Mouse (Mus musculus) Muller cell, postnatal 12 days (primary cell): ENCODE measurements around the gene Slbp.
A peak's percentile ranks its signal among the peaks of the same experiment; 100 is the strongest.

Experiments used
- DNase-seq: peaks from one replicate; pipeline ENCODE4 v3.0.0-alpha.2; 2015; ENCODE audit errors: inconsistent ontology term

Slbp gene

DNA sequence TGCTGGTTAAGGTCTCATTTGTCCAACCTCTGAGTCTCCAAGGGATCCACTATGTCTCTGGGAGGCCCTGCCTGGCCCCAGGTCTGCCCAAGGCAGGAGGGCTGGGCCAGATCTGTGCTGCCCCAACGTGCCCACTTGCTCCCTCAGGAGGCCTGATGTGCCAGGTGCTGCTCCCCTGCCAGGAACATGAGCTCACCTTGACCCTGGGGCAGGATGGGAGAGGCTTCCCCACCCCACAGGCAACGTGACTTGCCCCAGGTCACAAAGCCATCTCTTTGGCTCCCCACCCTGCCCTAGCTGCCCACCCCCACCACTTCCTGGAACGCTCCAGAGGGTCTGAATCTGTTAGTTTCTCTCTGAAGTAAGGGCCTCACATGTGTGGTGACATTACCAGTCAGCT is 28.7 kb upstream of the Slbp start:
- no peak for DNase-seq

DNA sequence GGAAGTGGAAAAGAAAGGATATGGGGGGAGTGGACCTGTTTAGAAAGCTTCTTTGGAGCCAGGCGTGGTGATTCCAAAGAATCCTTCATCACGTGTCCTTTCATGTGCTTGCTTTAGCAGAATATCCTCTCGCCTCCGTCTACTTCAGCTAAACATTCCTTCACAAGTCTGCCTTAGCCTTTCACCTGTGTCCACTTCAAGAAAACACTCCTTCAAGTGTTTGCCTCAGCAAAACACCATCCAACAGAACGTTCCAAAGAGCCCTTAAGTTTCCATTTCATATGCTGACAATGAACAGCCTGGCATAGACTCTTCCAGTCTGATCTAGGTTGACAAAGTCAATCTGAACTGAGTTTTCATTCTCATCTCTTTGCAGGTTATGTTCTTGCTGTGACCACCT is 25.9 kb upstream of the Slbp start:
- DNase-seq = no peak

DNA sequence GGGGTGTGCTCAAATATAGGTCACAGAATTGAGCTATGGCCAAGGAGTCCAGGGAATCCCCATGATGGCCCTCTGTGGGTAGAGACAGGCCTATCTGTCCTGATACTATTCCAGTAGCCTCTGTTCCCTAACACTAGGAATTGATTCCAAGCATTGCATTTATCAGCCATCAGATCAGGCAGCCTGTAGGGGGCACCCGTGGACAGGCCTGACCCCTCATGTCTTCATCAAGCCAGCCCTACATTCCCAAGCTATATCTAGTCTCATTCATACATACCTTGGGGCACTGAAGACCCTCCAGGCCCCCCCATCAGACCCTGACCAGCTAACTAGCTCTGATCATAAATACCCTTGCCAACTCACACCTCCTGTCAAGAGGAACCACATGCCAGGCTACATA is 23.6 kb upstream of the Slbp start:
- DNase-seq = peak; percentile 67

DNA sequence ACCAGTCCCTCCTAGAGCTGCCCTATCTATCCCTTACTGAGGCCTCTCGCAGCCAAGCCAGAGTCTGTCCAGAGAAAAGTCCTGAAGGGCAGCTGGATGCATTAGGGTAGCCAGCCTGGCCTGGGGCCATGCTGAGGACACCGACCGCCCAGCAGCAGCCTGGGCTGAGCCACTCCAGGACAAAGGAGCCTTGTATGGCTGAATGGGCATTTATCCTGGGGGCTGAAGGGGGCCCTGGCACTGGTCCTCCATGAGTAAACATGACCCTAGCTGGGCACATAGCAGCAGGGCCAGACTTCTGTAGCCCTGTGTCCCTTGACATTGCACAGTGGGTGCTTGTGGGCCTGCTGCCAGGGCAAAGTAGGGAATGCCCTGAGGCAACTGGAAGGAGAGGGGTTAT is 22.1 kb upstream of the Slbp start:
- DNase-seq = peak; percentile 96

DNA sequence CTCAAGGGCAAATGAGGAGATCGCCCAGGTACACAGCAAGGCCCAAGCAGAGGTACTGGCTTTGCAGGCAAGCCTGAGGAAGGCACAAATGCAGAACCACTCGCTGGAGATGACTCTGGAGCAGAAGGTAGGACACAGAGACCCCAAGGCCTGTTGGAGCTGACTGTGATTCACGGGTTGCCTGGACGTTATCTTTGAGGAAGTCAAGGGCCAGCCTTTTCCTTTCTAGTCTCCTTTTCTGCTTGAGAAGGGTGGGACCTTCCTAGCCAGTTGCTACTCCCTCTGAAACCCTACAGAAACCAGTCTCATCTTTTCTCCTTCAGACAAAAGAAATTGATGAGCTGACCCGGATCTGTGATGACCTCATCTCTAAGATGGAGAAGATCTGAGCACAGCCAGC is 19.3 kb upstream of the Slbp start:
- no peak for DNase-seq

DNA sequence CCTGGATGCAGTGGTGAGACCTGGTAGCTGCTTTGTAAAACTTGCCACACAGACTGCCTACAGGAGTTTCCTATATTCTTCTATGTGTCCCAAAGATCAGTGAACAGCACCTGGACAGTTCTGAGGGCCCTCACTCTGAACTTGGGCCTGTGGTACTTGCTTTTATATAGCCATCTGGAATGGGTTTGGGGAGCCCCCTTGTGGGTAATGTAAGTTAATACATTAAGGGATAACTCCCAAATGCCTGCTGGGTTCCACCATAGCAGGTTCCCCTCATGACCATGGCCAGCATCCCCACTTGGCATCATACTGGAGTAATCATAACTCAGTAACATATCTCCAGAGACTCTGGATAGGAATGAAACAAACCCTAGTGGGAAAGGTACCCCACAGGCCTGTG is 15.8 kb upstream of the Slbp start:
- no peak for DNase-seq

DNA sequence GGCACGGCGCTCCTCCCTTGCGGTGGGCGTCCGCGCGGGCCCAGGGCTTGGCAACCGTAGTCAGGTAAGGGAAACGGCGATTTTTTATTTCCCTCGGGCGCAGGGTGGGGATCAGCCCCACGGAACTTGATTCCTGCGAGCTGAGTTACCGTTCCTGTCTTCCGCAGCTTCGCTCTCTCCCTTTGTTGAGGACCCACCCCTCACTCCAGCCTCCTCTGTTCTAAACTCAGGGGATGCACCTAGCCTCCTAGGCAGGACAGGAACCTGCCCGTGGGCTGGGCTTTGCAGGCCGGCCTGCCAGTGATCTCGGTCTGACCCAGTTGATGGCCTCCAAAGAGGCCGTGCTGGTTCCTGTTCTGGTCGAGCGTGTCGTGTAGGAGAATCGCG is 6.3 kb upstream of the Slbp start:
- DNase-seq = no peak

DNA sequence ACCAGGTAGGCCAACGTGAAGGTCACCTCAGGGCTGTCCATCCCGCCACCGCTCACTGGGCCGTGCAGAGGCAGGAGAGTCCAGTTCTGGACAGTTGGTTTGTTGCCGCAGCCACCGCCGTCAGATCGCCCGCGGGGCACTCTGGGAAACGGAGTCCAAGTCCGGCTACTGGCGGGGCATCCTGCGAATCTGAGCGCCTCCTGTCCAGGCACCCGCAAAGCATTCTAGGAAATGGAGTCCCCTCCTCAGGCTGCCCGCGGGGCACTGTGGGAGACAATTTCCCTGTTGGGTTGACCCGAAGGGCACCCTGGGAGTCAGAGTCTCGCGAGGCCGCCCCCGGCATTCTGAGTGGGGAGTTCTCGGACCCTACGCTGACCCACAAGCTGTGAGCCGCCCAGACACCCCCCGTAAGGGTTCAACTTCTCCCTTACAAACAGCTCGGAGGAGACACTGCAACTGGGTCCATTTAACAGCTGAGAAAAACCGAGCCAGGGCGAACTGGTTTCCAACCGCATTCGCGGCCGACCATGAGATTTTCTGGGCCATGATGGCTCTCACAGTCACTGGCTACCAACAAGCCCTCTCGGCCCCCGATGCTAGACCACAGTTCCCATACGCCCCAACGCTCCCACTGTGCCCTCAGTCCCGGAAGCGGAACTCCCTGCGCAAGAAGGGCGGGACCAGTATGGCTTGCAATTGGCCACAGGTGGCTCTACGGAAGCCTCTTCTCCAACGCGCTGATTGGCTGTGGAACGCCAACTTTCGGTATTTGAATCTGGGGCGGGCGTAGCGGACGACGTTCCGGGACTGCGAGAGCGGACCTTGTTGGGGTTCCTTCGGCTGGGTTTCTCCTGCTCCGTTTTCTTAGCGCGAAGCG is 5.7 kb upstream of the Slbp start, which contains the start of the genes Tacc3 and Tmem129:
Gene Tacc3, plus strand, starts transcription at position 342 of the 877 bp plus-strand sequence.
Gene Tmem129, minus strand, starts transcription at position 630 of the 877 bp plus-strand sequence.
- peak; percentile 100 for DNase-seq

DNA sequence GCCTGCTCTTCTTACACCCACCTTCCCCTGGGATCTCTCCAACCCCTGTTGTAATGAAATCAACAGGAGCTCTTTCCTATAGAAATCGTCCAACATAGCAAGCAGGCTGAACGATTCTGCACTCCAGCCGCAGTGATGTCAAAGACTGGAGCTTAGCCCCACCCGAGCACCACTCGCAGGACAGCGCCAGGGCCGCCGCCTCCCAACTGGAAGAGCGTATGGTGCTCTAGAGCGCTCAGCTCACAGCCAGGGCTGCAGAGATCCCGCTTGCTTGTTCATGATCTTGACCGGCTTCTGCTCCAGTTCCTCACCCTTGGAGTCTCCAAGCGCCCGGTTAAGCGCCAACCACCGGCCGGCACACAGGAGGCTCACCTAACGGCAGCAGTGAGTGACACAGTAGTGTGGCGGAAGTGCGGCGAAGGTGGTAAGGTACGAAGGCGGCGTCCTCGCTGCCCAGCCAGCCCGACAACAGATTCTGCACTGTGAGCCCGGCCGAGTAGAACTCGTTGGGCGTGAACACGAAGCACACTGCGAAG is 4.9 kb upstream of the Slbp start:
- no peak for DNase-seq

DNA sequence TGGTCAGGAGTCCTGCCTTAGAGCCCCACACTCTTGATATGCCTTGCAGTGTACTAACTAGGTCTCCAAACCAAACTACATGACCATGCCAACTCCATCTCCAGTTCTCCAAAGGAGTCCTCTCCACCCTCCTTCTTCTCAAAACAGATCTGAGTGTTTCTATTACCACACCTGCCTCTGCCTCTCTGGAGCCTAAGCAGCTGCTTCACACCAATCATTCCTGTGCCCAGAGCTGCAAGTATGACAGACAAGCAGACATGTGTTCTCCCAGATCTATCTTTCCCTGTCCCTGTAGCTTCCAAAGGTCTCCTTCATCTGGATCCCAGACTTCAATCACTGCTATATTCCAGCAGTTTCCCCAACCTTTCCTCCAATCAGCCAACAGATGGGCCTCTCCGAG is 4.4 kb upstream of the Slbp start:
- DNase-seq = no peak

DNA sequence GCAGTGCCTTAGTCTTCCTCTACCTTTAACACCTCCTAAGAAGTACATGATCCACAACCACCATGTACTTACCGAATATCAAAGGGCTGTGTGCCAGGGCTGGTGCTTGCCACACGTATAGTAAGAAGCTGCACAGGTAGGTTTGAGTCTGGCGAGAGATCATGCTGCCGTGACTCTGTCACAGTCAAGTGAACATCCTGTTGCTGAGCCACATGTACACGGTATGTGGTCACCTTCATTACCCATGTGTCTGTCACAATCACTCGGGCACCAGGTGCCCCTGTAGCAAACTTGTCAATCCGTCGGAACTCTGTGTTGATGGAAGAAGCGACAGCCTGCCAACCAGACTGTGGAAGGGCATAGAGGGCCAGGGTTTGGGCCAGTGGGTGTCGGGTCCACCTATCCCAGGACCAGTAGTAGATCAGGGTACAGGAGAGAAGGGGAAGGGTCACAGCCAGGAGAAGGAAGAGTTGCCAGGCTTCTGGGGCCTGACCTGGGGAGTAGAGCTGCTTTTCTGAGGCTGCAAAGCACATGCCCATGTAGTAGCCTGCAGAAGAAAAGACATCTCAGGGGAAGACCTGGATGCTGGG is 3.0 kb upstream of the Slbp start:
- DNase-seq = no peak

DNA sequence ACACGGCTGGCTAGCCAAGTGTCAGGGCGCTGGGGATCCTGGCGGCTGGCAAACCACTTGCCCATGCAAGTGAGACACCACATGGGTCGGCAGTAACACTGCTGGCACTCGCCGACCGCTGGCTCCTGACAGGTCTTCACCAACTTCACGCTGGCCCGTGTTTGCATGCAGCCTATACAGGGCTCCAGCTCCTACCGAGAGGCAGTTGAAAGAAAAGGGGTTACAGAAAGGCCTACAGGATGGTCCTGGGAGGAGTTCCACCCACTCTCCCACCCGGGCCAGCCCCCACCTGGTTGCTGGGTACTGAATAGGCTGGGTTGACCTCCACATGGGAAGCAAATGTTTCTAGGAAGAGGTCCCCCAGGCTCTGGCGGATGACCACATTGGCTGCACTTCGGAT is 2.0 kb upstream of the Slbp start:
- DNase-seq = no peak

DNA sequence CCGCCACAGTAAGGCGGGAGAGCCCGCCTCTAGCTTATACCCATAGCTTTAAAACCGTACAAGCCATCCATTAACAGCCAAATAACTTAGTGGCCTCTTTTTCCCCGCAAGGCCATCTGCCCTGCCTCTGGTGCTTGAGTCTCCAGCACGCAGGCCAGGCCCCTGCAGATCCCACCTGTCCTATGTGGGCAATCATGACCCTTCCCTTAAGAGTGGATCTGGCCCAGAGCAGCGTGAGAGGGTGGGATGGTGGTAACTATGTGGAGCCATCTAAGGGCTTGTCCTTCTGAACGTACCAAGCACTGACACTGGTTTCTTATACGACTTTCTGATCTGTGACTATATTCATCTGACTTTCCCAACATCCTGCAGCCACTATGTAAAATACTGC is 404 bp upstream of the Slbp start:
- DNase-seq = no peak

DNA sequence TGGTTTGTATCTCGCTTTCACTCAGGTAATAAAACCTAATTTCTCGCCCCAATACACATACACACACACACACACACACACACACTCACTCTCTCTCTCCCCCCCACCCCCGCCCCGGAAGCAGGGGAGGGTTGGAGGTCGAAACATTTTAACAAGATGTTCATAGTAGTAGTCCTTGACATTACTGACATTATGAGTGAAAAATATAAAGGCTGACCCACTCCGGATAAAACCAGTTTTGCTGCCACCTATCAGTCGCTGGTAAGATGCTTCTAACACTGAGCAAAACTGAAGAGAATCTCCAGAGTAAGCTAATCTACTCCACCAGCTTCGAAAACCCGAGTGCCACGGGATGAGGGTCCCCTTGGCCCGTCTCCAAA is 843 bp downstream of the Slbp start:
- DNase-seq = no peak

DNA sequence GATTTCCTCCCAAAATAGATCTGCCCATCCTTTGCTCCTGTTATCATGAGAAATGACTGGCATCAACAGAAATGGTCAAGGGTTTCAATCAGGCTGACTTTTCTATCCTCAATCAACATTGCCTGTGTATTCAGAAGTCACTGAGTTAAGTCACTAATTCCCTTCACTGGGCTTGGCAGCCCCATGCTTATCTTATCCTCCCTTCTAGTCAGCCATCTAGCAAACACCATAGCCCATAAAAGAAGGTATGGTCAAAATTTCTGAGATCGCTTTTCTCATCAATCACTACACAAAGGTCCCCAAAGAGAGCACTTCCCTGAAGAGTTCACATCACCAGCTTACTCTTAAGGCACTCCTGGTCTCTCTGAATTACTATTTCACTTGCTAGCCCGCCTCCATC is 1.4 kb downstream of the Slbp start:
- DNase-seq = no peak

DNA sequence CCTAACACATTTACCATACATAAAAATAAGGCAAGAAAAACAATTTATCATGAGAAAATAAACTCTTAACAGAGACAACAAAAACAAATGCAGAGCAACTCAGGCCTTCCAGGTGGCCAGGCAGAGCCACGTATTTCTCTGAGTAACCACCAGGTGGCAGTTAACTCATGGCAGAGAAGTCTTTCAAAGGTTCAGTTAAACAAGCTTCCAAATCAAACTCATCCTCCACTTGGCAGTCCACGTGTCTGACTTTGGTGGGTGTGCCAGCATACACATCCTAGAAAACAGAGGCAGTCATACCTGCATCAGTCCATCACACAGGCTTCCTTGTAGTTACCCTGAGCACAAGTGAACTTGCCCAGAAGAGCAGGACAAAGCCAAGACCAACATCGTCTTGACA is 11.7 kb downstream of the Slbp start:
- no peak for DNase-seq

DNA sequence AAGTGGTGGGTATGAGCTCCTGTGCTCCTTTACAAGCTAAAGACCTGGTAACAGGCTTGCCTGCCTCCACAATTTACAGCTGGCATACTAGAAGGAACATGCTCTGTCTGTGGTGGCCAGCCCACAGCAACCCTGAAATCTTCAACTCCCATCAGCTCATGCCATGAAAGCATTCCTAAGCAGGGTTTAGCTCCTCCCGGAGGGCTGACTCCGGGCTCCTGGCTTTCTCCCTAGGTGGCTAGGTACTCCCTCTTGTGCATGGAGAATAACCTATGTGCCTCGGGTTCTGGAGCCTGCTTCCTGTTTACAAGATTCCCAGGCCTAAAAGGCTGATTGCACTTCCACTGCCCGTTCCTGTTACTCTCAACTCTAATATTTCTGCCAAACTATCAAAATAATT is 13.5 kb downstream of the Slbp start:
- DNase-seq = no peak

DNA sequence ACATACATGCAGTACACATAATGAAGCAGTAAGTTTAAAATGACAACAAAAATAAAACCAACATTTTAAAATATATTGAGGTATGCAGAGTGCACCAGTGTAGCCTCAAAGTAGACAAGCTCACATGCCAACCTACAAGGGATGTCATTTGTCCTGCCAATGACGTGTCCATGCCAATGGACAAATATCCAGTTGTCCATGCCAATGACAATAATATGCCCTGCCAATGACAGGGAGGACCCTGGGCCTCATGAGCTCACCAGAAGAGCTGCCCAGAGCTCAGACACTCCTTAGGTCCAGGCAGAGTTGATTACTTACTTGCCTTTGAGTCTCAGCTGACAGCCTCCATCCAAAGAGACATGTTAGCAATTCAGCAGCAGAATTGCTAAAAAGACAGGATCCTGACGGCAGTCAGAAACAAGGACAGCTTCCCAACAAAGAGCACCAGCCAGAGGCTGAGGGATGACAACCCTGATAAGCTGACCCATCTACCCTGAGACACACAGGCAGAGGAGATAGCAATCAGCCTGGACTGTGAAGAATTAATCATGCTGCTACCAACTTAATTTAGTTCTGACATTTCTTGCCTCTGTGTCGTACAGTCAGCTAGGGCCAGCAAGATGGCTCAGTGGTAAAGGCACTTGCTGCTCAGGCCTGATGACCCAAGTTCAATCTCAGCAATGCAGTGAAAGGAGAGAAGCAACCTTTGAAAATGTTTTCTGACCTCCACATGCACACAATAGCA is 14.6 kb downstream of the Slbp start:
- no peak for DNase-seq

DNA sequence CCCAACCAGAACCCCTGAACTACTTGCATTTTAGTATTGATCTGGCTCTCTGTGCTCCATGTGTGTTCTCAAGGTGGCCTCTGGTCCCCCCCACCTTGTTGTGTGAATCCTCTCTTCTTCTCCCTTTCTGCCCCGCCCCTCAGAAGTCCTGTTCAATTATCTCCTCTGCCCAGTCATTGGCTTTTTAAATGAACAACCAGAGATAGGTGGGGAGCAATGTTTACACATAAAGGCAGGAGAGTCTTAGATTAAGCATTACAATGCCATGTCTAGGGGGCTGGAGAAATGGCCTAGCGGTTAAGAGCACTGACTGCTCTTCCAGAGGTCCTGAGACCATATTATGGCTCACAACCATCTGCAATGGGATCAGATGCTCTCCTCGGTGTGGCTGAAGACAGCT is 17.0 kb downstream of the Slbp start:
- DNase-seq = no peak

DNA sequence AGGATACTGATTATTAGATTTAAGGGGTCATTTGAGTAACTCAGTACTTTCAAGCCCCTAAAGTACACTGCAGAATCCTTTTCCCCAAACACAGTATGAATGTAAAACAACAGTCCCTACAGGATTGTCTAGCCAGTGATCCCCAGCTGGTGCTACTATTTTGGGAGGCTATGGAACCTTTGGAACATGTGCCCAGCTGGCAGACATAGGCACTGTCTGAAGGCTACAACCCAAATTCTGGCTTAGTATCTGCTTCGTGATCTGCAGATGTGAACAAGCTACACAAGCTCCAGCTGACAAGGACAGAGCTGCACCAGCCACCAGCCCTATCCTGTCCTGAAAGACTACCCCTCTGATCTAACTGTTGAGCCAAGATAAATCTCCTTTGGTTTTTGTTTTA is 19.8 kb downstream of the Slbp start:
- no peak for DNase-seq

DNA sequence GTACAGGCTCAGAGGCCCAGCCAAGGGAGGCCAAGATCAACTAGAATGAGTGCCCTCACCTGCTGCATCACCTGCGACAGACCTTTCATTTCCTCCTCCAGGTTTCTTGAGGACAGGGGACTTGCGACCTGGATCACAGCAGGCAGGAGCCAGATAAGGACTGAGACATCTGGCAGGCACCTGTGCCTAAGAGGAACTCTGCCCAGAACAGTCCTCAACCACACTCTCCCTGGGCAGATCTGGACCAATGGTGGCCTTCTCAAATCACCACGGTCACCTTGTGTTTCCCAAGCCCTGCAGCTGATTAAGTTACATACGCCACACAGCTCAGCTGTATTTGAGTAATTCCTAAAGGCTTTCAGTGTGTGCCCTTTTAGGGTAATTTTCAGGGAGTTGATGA is 21.8 kb downstream of the Slbp start:
- no peak for DNase-seq

DNA sequence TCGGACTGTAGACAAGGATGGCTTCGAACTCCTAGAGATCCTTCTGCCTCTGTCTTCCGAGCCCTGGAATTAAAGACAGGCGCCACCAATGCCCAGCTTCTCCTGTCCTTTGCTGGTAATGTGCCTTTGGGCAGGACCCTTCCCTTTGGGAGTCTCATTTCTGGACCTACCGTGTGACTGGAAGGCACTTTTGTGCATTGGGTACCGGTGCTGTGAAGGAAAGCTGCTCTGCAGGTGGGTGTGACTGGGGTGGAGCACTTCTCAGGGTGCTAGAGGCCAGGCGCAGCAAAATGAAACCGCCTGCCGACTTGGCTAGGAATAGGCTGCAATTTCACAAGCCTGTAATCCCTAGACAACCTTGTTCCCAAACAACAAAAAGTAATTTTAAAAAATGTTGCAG is 22.3 kb downstream of the Slbp start:
- DNase-seq = no peak
